Mouse (Mus musculus) urinary bladder, adult 2 months (tissue): Measurements from ENCODE around the gene Psg21. TPM values are rescaled to one million over a fixed set of nuclear protein-coding genes. Genes with fewer than 3 reads are reported as not detected.
"Not testable (repeated sequence)": the region's sequence is repeated elsewhere in the genome, so short reads cannot be mapped to it uniquely, and the experiment has no call there.

Experiments used
- DNase-seq: peaks from one replicate; pipeline ENCODE4 v3.0.0; 2022; ENCODE audit warnings: low spot score
- polyA plus RNA-seq: library from polyadenylated mRNA; depleted of rRNA; stranded (reverse); fragments of >200 nt; gene quantifications from 2 replicates; pipeline ENCODE4 v1.2.3, GENCODE M21; 2012; rRNA removed

The Psg21 gene
- polyA plus RNA-seq: not detected in 2 replicates

- DNase-seq: not testable (repeated sequence)
These were observed at the start of gene Psg21 for GRCm38 (mm10) chr7:18656625-18657024. Gene Psg21 (minus strand): TSS chr7:18656725.

GRCm38 (mm10) chr7:18686085-18686484 lies 29.6 kb upstream of the Psg21 start, which contains the start of gene Psg20:
Gene Psg20 (minus strand): TSS chr7:18686185.
- DNase-seq: no peak

GRCm38 (mm10) chr7:18685586-18685985 lies 29.1 kb upstream of the Psg21 start:
- no peak for DNase-seq

- peak; percentile 13 for DNase-seq
These were observed 23.2 kb upstream of the Psg21 start for GRCm38 (mm10) chr7:18679772-18680171.

- DNase-seq: not testable (repeated sequence)
These were observed 29.6 kb downstream of the Psg21 start for GRCm38 (mm10) chr7:18626921-18627320.

GRCm38 (mm10) chr7:18616401-18616800 lies 40.1 kb downstream of the Psg21 start, which contains the start of gene Psg23:
Gene Psg23 (minus strand): TSS chr7:18616501.
- not testable (repeated sequence) for DNase-seq

Other genes with a start within 250 kb of the Psg21 start
- gene Psg28, start 224.7 kb downstream of the Psg21 start, polyA plus RNA-seq: not detected in 2 replicates
- not detected in 2 replicates for gene Psg26, start 172.5 kb downstream of the Psg21 start, polyA plus RNA-seq
- not detected in 2 replicates for gene Psg25, start 124.5 kb downstream of the Psg21 start, polyA plus RNA-seq
- 0.03 TPM in 1 of 2 replicates, not detected in the other for gene Psg27, start 89.4 kb downstream of the Psg21 start, polyA plus RNA-seq
- 0.04 TPM in 1 of 2 replicates, not detected in the other for gene Psg23, start 40.2 kb downstream of the Psg21 start, polyA plus RNA-seq
- gene Psg20, start 29.5 kb upstream of the Psg21 start, polyA plus RNA-seq: not detected in 2 replicates
- not detected in 2 replicates for gene Psg22, start 61.4 kb upstream of the Psg21 start, polyA plus RNA-seq
- not detected in 2 replicates for gene Psg19, start 141.8 kb upstream of the Psg21 start, polyA plus RNA-seq
- 0.37 and 0.59 TPM in 2 replicates for gene Psg17, start 164.9 kb upstream of the Psg21 start, polyA plus RNA-seq
- 27.2 and 31.4 TPM in 2 replicates for gene Mill2, start 183.2 kb upstream of the Psg21 start, polyA plus RNA-seq
- 3.3 and 3.5 TPM in 2 replicates for gene Pglyrp1, start 214.6 kb upstream of the Psg21 start, polyA plus RNA-seq